Mouse (Mus musculus): Measurements from ENCODE around the gene Brat1. TPM values are rescaled to one million over a fixed set of nuclear protein-coding genes. Genes with fewer than 3 reads are reported as not detected.

Gene Brat1
- polyA plus RNA-seq, 1 experiment from 2014 or later, result 21.8 TPM

DNA sequence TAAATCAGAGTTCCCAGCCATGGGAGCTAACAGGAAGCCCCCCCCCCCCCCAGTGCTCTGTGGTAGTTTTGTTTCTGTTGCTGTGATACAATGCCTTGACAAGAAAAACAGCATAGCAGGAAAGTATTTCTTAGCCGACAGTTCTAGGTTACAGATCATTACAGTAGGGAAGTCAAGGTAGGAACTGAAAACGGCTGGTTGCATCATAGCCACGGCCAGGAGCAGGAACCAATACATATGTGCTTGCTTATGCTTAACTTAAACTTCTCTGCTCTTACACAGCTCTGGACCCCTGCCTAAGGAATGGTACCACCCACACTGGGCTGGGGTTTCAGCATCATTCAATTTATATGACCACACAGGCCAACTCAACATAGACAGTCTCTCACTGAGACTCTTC, 28.5 kb downstream of the Brat1 start:
- no peak overlapping the region for H3K4me3 ChIP-seq
- DNase-seq (ENCODE audit: low spot score), result no peak
- 83% methylated on average over 3 of the region's 3 CpGs for WGBS
- H3K27ac ChIP-seq, result no peak overlapping the region
- peaks cover 48% of the 10 kb centered on the region for H3K27me3 ChIP-seq (ENCODE audit: low read depth, poor library complexity, severe bottlenecking)
- peaks cover 17% of the 10 kb centered on the region for H3K4me1 ChIP-seq
- H3K9me3 ChIP-seq (replicated peaks), result peaks cover 6% of the 10 kb centered on the region; the same call in 1 of the 2 replicates
- no peaks in the 10 kb centered on the region for H3K36me3 ChIP-seq

- DNase-seq (ENCODE audit: low spot score), result peak; percentile 42
- no peaks in the 10 kb centered on the region for H3K36me3 ChIP-seq
- WGBS, result 2% methylated on average over 22 of the region's 22 CpGs
- H3K4me3 ChIP-seq, result peak overlapping the region; percentile 48
- peak overlapping the region; percentile 27; the same call in 1 of the 2 replicates for H3K27ac ChIP-seq
- H3K9me3 ChIP-seq (replicated peaks), result peaks cover 6% of the 10 kb centered on the region; the same call in 1 of the 2 replicates
- H3K4me1 ChIP-seq, result peaks cover 17% of the 10 kb centered on the region
- H3K27me3 ChIP-seq (ENCODE audit: low read depth, poor library complexity, severe bottlenecking), result peaks cover 48% of the 10 kb centered on the region
Observed at GRCm38 (mm10) chr5:140735297-140735696, 30.5 kb downstream of the Brat1 start.

DNA sequence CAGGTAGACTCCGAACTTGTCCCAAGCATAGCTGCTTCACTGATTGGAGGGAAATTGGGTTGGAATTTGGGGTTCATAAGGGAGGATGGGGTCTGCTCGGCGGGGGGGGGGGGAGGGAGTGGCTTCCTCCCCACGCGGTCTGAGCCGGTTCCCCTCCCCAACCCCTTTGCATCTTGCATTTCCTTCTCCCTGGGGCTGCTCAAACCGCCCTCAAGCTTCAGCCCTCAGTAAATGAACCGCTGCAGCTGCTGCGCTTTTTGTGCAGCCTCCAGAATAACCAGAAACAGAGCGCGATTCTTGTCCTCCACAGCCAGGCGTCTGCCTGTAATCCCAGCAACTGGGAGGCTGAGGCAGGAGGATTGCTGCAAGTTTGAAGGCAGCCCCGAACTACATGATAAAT, 31.4 kb downstream of the Brat1 start:
- Histone ChIP-seq H3K27ac (no peak overlapping the region), H3K4me1 (peaks cover 21% of the 10 kb centered on the region), H3K4me3 (peak overlapping the region; percentile 48), H3K36me3 (no peaks in the 10 kb centered on the region), H3K9me3 (replicated peaks) (peaks cover 6% of the 10 kb centered on the region; the same call in 1 of the 2 replicates), H3K27me3 (ENCODE audit: low read depth, poor library complexity, severe bottlenecking) (peaks cover 48% of the 10 kb centered on the region)
- 21% methylated on average over 10 of the region's 13 CpGs for WGBS
- no peak for DNase-seq (ENCODE audit: low spot score)

DNA sequence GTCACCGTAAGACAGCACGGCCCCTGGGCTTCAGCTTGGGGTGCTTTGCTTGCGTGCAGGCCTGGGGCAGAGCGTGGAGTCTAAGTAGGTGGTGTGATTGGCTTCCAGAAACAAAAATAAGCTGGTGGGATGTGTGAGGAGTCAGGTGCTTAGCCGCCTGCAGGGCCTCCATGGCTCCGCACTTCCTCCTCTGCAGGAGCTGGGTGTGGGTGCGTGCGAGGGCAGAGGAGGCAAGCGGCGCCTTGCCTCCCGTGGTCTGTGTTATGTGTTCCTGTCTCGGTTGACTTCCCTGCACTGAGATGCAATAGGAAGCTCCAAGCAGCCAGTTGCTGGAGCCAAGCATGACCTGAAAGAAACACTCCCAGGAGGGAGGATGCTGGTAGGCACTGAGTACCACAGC, 35.0 kb downstream of the Brat1 start:
- Histone ChIP-seq H3K4me1 (peaks cover 20% of the 10 kb centered on the region), H3K27me3 (ENCODE audit: low read depth, poor library complexity, severe bottlenecking) (peaks cover 34% of the 10 kb centered on the region), H3K27ac (no peak overlapping the region), H3K4me3 (no peak overlapping the region), H3K9me3 (replicated peaks) (peaks cover 6% of the 10 kb centered on the region; the same call in 1 of the 2 replicates), H3K36me3 (no peaks in the 10 kb centered on the region)
- DNase-seq (ENCODE audit: low spot score), result no peak
- 82% methylated on average over 12 of the region's 12 CpGs for WGBS

DNA sequence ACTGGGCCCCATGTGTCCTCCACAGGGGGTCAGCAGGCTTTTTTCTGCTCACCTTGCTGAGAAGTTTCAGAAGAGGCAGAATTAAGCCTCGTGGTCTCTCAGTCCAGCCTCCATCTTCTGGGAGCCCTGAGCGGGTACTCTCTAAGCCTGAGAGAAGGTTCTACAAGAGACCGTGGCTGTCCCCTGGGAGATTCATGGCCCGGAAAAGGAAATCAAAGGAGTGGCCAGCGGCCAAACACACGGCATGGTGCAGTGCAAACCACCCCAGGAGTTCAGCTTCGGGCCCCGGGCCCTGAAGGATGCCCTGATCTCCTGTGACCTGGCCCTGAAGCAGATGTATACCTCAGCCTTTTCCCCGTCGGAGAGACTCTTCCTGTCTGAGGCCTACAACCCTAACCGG, 36.2 kb downstream of the Brat1 start:
- Histone ChIP-seq H3K4me3 (no peak overlapping the region), H3K9me3 (replicated peaks) (peaks cover 6% of the 10 kb centered on the region; the same call in 1 of the 2 replicates), H3K4me1 (peaks cover 10% of the 10 kb centered on the region), H3K27me3 (ENCODE audit: low read depth, poor library complexity, severe bottlenecking) (peaks cover 22% of the 10 kb centered on the region), H3K36me3 (no peaks in the 10 kb centered on the region), H3K27ac (no peak overlapping the region)
- 88% methylated on average over 11 of the region's 11 CpGs for WGBS
- DNase-seq (ENCODE audit: low spot score), result no peak

DNA sequence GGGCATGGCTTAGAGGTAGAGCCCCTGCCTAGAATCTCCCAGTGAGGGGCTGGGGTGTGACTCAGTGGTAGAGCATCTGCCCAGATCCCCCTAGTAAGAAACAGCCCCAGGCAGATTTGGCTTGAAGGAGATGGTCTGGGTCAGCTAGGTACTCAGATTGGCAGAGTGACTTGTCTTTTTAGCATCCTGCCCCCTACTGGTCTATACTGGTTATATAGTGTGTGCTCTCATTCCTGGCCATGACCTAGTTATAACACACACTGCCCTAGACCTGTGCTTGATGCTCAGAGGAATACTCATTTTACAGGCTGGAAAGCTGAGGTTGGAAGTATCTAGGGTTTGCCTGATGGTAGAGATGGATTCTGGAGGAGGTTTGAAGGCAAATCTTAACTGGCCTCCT, 37.1 kb downstream of the Brat1 start:
- peaks cover 14% of the 10 kb centered on the region for H3K27me3 ChIP-seq (ENCODE audit: low read depth, poor library complexity, severe bottlenecking)
- peaks cover 8% of the 10 kb centered on the region for H3K4me1 ChIP-seq
- H3K9me3 ChIP-seq (replicated peaks), result no peaks in the 10 kb centered on the region
- H3K4me3 ChIP-seq, result no peak overlapping the region
- DNase-seq (ENCODE audit: low spot score), result no peak
- no peak overlapping the region for H3K27ac ChIP-seq
- no peaks in the 10 kb centered on the region for H3K36me3 ChIP-seq

- no peak overlapping the region for H3K4me3 ChIP-seq
- H3K27ac ChIP-seq, result no peak overlapping the region
- DNase-seq (ENCODE audit: low spot score), result peak; percentile 41
- no peaks in the 10 kb centered on the region for H3K27me3 ChIP-seq (ENCODE audit: low read depth, poor library complexity, severe bottlenecking)
- WGBS, result 29% methylated on average over 12 of the region's 12 CpGs
- H3K36me3 ChIP-seq, result no peaks in the 10 kb centered on the region
- peaks cover 10% of the 10 kb centered on the region for H3K4me1 ChIP-seq
- no peaks in the 10 kb centered on the region for H3K9me3 ChIP-seq (replicated peaks)
Observed at GRCm38 (mm10) chr5:140743706-140744131, 38.9 kb downstream of the Brat1 start.

DNA sequence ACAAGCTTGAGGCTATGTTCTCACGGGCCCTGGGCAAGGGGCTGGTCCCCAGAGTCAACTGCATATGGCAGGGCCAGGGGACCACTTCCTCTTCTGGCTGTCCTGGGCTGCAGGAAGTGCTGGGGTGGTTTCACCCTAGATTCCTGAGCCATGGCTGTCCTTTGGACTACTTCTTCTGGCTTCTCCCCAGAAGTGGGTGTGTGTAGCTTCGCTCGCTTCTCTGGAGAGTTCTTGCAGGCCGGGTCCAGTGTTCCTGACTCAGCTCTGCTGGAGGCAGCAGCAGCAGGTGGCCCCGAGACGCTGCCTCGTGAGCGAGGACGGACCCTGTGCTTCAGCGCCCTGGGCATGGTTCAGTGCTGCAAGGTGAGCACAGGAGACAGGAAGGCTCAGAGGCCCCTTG, 43.6 kb downstream of the Brat1 start:
- H3K27me3 ChIP-seq (ENCODE audit: low read depth, poor library complexity, severe bottlenecking), result no peaks in the 10 kb centered on the region
- 86% methylated on average over 10 of the region's 10 CpGs for WGBS
- no peak for DNase-seq (ENCODE audit: low spot score)
- peak overlapping the region; percentile 87; the same call in 1 of the 2 replicates for H3K27ac ChIP-seq
- H3K36me3 ChIP-seq, result no peaks in the 10 kb centered on the region
- peaks cover 3% of the 10 kb centered on the region; the same call in 1 of the 2 replicates for H3K9me3 ChIP-seq (replicated peaks)
- no peak overlapping the region for H3K4me3 ChIP-seq
- H3K4me1 ChIP-seq, result peaks cover 15% of the 10 kb centered on the region

DNA sequence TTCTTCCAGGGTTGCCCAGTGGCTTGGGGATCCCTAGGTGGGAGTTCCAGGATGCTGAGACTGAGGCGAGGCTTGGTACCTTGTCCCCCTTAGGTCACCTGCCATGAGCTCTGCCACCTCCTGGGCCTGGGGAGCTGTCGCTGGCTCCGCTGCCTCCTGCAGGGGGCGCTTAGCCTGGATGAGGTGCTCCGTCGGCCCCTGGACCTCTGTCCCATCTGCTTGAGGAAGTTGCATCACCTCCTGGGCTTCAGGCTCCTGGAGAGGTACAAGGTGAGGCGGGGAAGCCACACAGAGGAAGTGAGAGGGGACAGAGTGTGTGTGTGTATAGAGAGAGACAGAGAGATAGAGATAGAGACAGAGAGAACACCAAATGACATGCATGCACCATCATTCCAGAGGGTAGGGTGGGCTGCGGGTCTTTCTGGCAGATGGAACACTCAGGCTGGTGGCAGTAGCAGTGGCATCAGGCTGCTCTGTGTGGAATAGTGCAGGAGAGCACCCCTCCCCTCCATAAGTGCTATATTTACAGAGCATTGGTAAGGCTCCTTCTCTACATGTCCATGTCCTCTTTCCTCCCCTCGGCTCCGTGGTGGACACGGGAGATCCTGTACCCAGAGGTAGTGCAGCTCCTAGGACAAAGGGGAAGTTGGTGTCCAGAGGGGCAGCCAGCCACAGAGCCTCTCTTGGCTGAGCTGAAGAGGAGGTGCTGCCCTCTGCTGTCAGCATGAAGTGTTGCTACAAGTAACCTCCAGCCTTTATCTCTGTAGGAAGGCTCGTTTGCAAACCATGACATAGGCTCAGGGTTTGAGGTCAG, 44.5 kb downstream of the Brat1 start:
- peak; percentile 82 for DNase-seq (ENCODE audit: low spot score)
- Histone ChIP-seq H3K4me1 (peaks cover 11% of the 10 kb centered on the region), H3K27me3 (ENCODE audit: low read depth, poor library complexity, severe bottlenecking) (no peaks in the 10 kb centered on the region), H3K9me3 (replicated peaks) (peaks cover 3% of the 10 kb centered on the region; the same call in 1 of the 2 replicates), H3K36me3 (no peaks in the 10 kb centered on the region), H3K27ac (peak overlapping the region; percentile 87), H3K4me3 (peak overlapping the region; percentile 41)
- 18% methylated on average over 12 of the region's 12 CpGs for WGBS

GRCm38 (mm10) chr5:140750925-140751324, 46.1 kb downstream of the Brat1 start:
- H3K27ac ChIP-seq, result no peak overlapping the region
- 2% methylated on average over 1 of the region's 2 CpGs for WGBS
- DNase-seq (ENCODE audit: low spot score), result no peak
- H3K4me1 ChIP-seq, result peaks cover 11% of the 10 kb centered on the region
- no peaks in the 10 kb centered on the region for H3K27me3 ChIP-seq (ENCODE audit: low read depth, poor library complexity, severe bottlenecking)
- no peaks in the 10 kb centered on the region for H3K36me3 ChIP-seq
- peaks cover 3% of the 10 kb centered on the region; the same call in 1 of the 2 replicates for H3K9me3 ChIP-seq (replicated peaks)
- H3K4me3 ChIP-seq, result no peak overlapping the region

GRCm38 (mm10) chr5:140752041-140752440, 47.2 kb downstream of the Brat1 start:
- H3K9me3 ChIP-seq (replicated peaks), result peaks cover 3% of the 10 kb centered on the region; the same call in 1 of the 2 replicates
- H3K4me3 ChIP-seq, result no peak overlapping the region
- 93% methylated on average over 15 of the region's 15 CpGs for WGBS
- H3K4me1 ChIP-seq, result peaks cover 15% of the 10 kb centered on the region
- no peaks in the 10 kb centered on the region for H3K27me3 ChIP-seq (ENCODE audit: low read depth, poor library complexity, severe bottlenecking)
- H3K27ac ChIP-seq, result no peak overlapping the region
- DNase-seq (ENCODE audit: low spot score), result no peak
- H3K36me3 ChIP-seq, result 0 out of 2 replicates have a peak, but pooled peaks cover 3% of the 10 kb centered on the region

DNA sequence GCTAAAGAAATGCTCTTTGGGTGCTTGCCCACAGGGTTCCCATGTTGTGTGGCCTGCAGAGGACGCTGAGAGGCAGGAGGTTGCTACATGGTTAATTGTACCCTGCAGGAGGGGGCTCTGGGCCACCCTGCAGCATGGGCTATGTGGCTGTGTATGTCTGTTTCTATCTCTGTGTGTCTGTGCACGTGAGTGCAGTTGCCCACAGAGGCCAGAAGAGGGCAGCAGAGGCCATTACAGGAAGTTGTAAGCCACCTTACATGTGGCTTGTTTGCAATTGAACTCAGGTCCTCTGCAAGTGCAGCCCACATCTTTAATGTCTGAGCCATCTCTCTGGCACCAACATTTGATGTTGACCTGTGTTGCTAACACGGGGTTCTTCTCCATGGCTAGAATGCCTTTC, 47.8 kb downstream of the Brat1 start:
- no peak for DNase-seq (ENCODE audit: low spot score)
- Histone ChIP-seq H3K27ac (no peak overlapping the region), H3K9me3 (replicated peaks) (peaks cover 3% of the 10 kb centered on the region; the same call in 1 of the 2 replicates), H3K27me3 (ENCODE audit: low read depth, poor library complexity, severe bottlenecking) (no peaks in the 10 kb centered on the region), H3K36me3 (peaks cover 5% of the 10 kb centered on the region), H3K4me1 (peaks cover 15% of the 10 kb centered on the region), H3K4me3 (no peak overlapping the region)
- 91% methylated on average over 3 of the region's 3 CpGs for WGBS

- Histone ChIP-seq H3K27ac (no peak overlapping the region), H3K4me1 (peaks cover 15% of the 10 kb centered on the region)
- 81% methylated on average over 5 of the region's 5 CpGs for WGBS
Observed at GRCm38 (mm10) chr5:140753223-140753622, 48.4 kb downstream of the Brat1 start.

More at GRCm38 (mm10) chr5:140753223-140753622, 48.4 kb downstream of the Brat1 start:
- no peak for DNase-seq (ENCODE audit: low spot score)
- Histone ChIP-seq H3K27me3 (ENCODE audit: low read depth, poor library complexity, severe bottlenecking) (no peaks in the 10 kb centered on the region), H3K4me3 (no peak overlapping the region), H3K9me3 (replicated peaks) (peaks cover 3% of the 10 kb centered on the region; the same call in 1 of the 2 replicates), H3K36me3 (peaks cover 10% of the 10 kb centered on the region)
